7 mouse cellular contexts compared by ENCODE assay signal in the genomic region with DNA sequence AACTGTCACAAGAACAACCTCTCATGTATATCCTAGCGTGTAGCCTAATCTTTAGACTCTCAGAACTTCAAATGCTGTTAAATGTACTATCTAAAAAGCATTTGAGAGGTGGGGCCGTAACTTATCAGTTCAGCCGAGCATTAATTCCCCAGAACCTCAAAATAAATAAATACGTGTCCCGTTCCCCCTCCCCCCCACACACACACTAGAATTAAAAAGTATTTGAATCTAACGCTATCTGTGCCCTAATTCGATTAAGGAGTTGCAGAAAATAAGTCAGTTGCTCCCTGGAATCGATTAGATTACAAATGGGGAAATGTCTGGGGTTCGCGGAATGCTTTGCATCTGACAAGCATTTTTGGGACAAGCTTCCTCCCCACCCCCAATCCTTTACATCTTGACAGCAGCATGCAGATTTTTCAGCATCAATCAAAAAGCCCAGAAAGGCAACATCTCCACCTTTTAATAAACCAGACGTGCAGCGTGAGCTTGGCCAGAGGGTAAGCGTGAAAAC. TPM values are rescaled to one million over a fixed set of nuclear protein-coding genes. Genes with fewer than 3 reads are reported as not detected.
A peak's percentile ranks its signal among the peaks of the same experiment; 100 is the strongest.
DNase-seq lines count a peak whose midpoint lies in the region; ATAC-seq and TF ChIP-seq lines count a peak whose summit lies in the region.

No protein-coding gene starts in this region.

- no peaks in the 10 kb centered on the region for H3K36me3 ChIP-seq in lung, postnatal 0 days (ENCODE audit: insufficient read depth, low read length)
- no peaks in the 10 kb centered on the region for H3K36me3 ChIP-seq in forebrain, embryonic 16.5 days (ENCODE audit: control insufficient read depth, insufficient read depth)
- H3K36me3 ChIP-seq in macrophage (ENCODE audit: inconsistent target): no peaks in the 10 kb centered on the region

- peak overlapping the region; percentile 99 for H3K4me2 ChIP-seq in lung, postnatal 0 days (replicated peaks; ENCODE audit: low read depth, low read length)
- peak overlapping the region; percentile 66 for H3K4me2 ChIP-seq in forebrain, embryonic 16.5 days (ENCODE audit: low read length)

- 10% methylated on average over 13 of the region's 13 CpGs for WGBS in lung, postnatal 0 days
- WGBS in forebrain, embryonic 16.5 days: 9% methylated on average over 13 of the region's 13 CpGs
- 69% methylated on average over 13 of the region's 13 CpGs for WGBS in macrophage (ENCODE audit: missing documents)

- no peak for TF ChIP-seq CTCF in lung, postnatal 0 days (IDR thresholded peaks at IDR 0.05)

- H3K4me3 ChIP-seq in lung, postnatal 0 days (ENCODE audit: low read depth, low read length): peak overlapping the region; percentile 64
- H3K4me3 ChIP-seq in forebrain, embryonic 16.5 days (replicated peaks; ENCODE audit: low read length): peak overlapping the region; percentile 76
- H3K4me3 ChIP-seq in macrophage (ENCODE audit: inconsistent target): peak overlapping the region; percentile 12; the same call in 1 of the 2 replicates

- H3K4me1 ChIP-seq in lung, postnatal 0 days (ENCODE audit: insufficient read depth, low read depth, low read length): 0 out of 2 replicates have a peak, but pooled peaks cover 5% of the 10 kb centered on the region
- peaks cover 58% of the 10 kb centered on the region for H3K4me1 ChIP-seq in forebrain, embryonic 16.5 days (replicated peaks; ENCODE audit: control insufficient read depth, insufficient read depth, low read length)

- TF ChIP-seq EP300 in lung, postnatal 0 days (IDR thresholded peaks at IDR 0.05): no peak

- no peak for DNase-seq in lung, postnatal 0 days (ENCODE audit: low spot score)
- DNase-seq in lung, postnatal 14 days: no peak
- DNase-seq in layer of hippocampus, postnatal 36 days: no peak
- no peak for DNase-seq in yolk sac, embryonic 10.5 days (ENCODE audit: low spot score)

- no peaks in the 10 kb centered on the region for H3K79me2 ChIP-seq in macrophage (ENCODE audit: inconsistent target)

- no peaks in the 10 kb centered on the region for H3K27me3 ChIP-seq in lung, postnatal 0 days (replicated peaks; ENCODE audit: insufficient read depth, low read length)
- no peaks in the 10 kb centered on the region for H3K27me3 ChIP-seq in forebrain, embryonic 16.5 days (replicated peaks; ENCODE audit: control insufficient read depth, insufficient read depth, low read length)

- no peaks in the 10 kb centered on the region for H3K9me3 ChIP-seq in lung, postnatal 0 days (ENCODE audit: low read length)
- H3K9me3 ChIP-seq in forebrain, embryonic 16.5 days (ENCODE audit: control insufficient read depth, low read length): no peaks in the 10 kb centered on the region

- no peak overlapping the region for H3K27ac ChIP-seq in lung, postnatal 0 days (ENCODE audit: low read length)
- peak overlapping the region; percentile 97 for H3K27ac ChIP-seq in forebrain, embryonic 16.5 days (ENCODE audit: low read length)
- H3K27ac ChIP-seq in macrophage: no peak overlapping the region

- no peak for ATAC-seq in lung, postnatal 0 days
- no peak for ATAC-seq in forebrain, embryonic 16.5 days
- ATAC-seq in frontal cortex, adult (ENCODE audit: low TSS enrichment): no peak

- peak overlapping the region; percentile 50; the same call in 1 of the 2 replicates for H3K9ac ChIP-seq in lung, postnatal 0 days (replicated peaks; ENCODE audit: low read depth)
- H3K9ac ChIP-seq in forebrain, embryonic 16.5 days (replicated peaks; ENCODE audit: low read depth, low read length): peak overlapping the region; percentile 96

RNA-seq across cellular contexts. Expression of a gene that starts 48.1 kb away (rescaled TPM):
- 18.7 and 20.0 TPM in 2 replicates for polyA plus RNA-seq in lung, postnatal 0 days (2015; fragmentation: Nextera tagmentation; extraction: Ambion mirVana)
- polyA plus RNA-seq in forebrain, embryonic 16.5 days (2015; fragmentation: Nextera tagmentation; extraction: Ambion mirVana): 195 and 201 TPM in 2 replicates
- 10 to 100 TPM in 7 of 26 experiments, 1 to 10 TPM in 19; 2.2 to 14.2 (median 6.3) TPM for total RNA-seq in macrophage (2018; cell fraction: chromatin; rRNA removed)
- total RNA-seq in macrophage (2018; cell fraction: cytosol; rRNA removed): 1 to 10 TPM in 24 of 26 experiments, under 1 TPM in 2; 0.94 to 2.7 (median 1.5) TPM
- 10 to 100 TPM in 2 of 26 experiments, 1 to 10 TPM in 24; 1.3 to 12.5 (median 4.0) TPM for total RNA-seq in macrophage (2018; cell fraction: nucleus; rRNA removed)
- 0.52 to 1.5 TPM (median 1.1 TPM) in 3 replicates for polyA plus RNA-seq in macrophage (2018)
- total RNA-seq in layer of hippocampus, postnatal 36 days (2021): 100 to 1,000 TPM; 410 to 433 TPM

Comparison
In these comparisons a context has a peak if more than half of its experiments do, and no peak if none do; other contexts are left out.
1. H3K4me3 ChIP-seq: peak in every context shown above with its lines; median percentile 76 in forebrain, embryonic 16.5 days; 64 in lung, postnatal 0 days; 12 in macrophage.